Mouse (Mus musculus) cerebral cortex, adult 2 months (tissue): ENCODE results near the gene Zfx.

Experiments
- WGBS: fragments of 180-500 bp; shearing (Covaris S2); methylation state at CpG from one replicate; pipeline ENCODE4 v1.1.7; 2018; 5-methylcytosine and 5-hydroxymethylcytosine counted together

Gene Zfx

GRCm38 (mm10) chrX:94058748-94059147 is 64.8 kb downstream of the Zfx start:
- WGBS: 75% methylated on average over 6 of the region's 6 CpGs

- 79% methylated on average over 3 of the region's 3 CpGs for WGBS
Observed at GRCm38 (mm10) chrX:94049048-94049447, 74.5 kb downstream of the Zfx start.

- 15% methylated on average over 5 of the region's 5 CpGs for WGBS
Observed at GRCm38 (mm10) chrX:94048048-94048447, 75.5 kb downstream of the Zfx start.

- WGBS: 57% methylated on average over 5 of the region's 5 CpGs
Observed at GRCm38 (mm10) chrX:94047381-94047780, 76.1 kb downstream of the Zfx start.

- 18% methylated on average over 11 of the region's 11 CpGs for WGBS
Observed at GRCm38 (mm10) chrX:94032937-94033336, 90.6 kb downstream of the Zfx start.

GRCm38 (mm10) chrX:94030081-94030480 is 93.4 kb downstream of the Zfx start:
- 88% methylated on average over 7 of the region's 7 CpGs for whole genome bisulfite sequencing
